Mouse (Mus musculus): ENCODE measurements around the gene Adra1b. TPM values are rescaled to one million over a fixed set of nuclear protein-coding genes. Genes with fewer than 3 reads are reported as not detected.

Gene Adra1b
- polyA plus RNA-seq, 1 experiment: 6.3 TPM

- no peak overlapping the region for H3K4me3 ChIP-seq (replicated peaks; ENCODE audit: extremely low read depth, low read depth, low read length)
- peaks cover 2% of the 10 kb centered on the region; the same call in 1 of the 2 replicates for H3K4me1 ChIP-seq (ENCODE audit: control insufficient read depth, insufficient read depth, low read length)
- peak; percentile 68 for DNase-seq
- TF ChIP-seq POLR2A (IDR thresholded peaks at IDR 0.05; ENCODE audit: borderline replicate concordance, extremely low read depth, low read depth, low read length) (no peak), CTCF (IDR thresholded peaks at IDR 0.05; ENCODE audit: insufficient read depth, low read length) (peak; percentile 78)
- WGBS: 6% methylated on average over 2 of the region's 2 CpGs
These were observed 117.2 kb downstream of the Adra1b start for GRCm38 (mm10) chr11:43783772-43784171.

- H3K4me3 ChIP-seq (replicated peaks; ENCODE audit: extremely low read depth, low read depth, low read length): no peak overlapping the region
- TF ChIP-seq POLR2A (IDR thresholded peaks at IDR 0.05; ENCODE audit: borderline replicate concordance, extremely low read depth, low read depth, low read length) (no peak), CTCF (IDR thresholded peaks at IDR 0.05; ENCODE audit: insufficient read depth, low read length) (no peak)
- DNase-seq: no peak
- peaks cover 2% of the 10 kb centered on the region; the same call in 1 of the 2 replicates for H3K4me1 ChIP-seq (ENCODE audit: control insufficient read depth, insufficient read depth, low read length)
- WGBS: 72% methylated on average over 5 of the region's 5 CpGs
These were observed 117.9 kb downstream of the Adra1b start for GRCm38 (mm10) chr11:43783106-43783505.

- no peak for DNase-seq
- TF ChIP-seq CTCF (IDR thresholded peaks at IDR 0.05; ENCODE audit: insufficient read depth, low read length): no peak
- TF ChIP-seq POLR2A (IDR thresholded peaks at IDR 0.05; ENCODE audit: borderline replicate concordance, extremely low read depth, low read depth, low read length): no peak
- Histone ChIP-seq H3K4me3 (replicated peaks; ENCODE audit: extremely low read depth, low read depth, low read length) (no peak overlapping the region), H3K4me1 (ENCODE audit: control insufficient read depth, insufficient read depth, low read length) (peaks cover 2% of the 10 kb centered on the region; the same call in 1 of the 2 replicates)
- WGBS: 55% methylated on average over 5 of the region's 5 CpGs
These were observed 121.5 kb downstream of the Adra1b start for GRCm38 (mm10) chr11:43779551-43779950.

- DNase-seq: no peak
- Histone ChIP-seq H3K4me1 (ENCODE audit: control insufficient read depth, insufficient read depth, low read length) (no peaks in the 10 kb centered on the region), H3K4me3 (replicated peaks; ENCODE audit: extremely low read depth, low read depth, low read length) (peak overlapping the region; percentile 21)
- TF ChIP-seq CTCF (IDR thresholded peaks at IDR 0.05; ENCODE audit: insufficient read depth, low read length) (no peak), POLR2A (IDR thresholded peaks at IDR 0.05; ENCODE audit: borderline replicate concordance, extremely low read depth, low read depth, low read length) (no peak)
- 29% methylated on average over 8 of the region's 8 CpGs for WGBS
These were observed 124.7 kb downstream of the Adra1b start for GRCm38 (mm10) chr11:43776324-43776694.

- DNase-seq: peak; percentile 34
- H3K4me1 ChIP-seq (ENCODE audit: control insufficient read depth, insufficient read depth, low read length): no peaks in the 10 kb centered on the region
- 18% methylated on average over 63 of the region's 63 CpGs for WGBS
- H3K4me3 ChIP-seq (replicated peaks; ENCODE audit: extremely low read depth, low read depth, low read length): peak overlapping the region; percentile 39
- TF ChIP-seq POLR2A (IDR thresholded peaks at IDR 0.05; ENCODE audit: borderline replicate concordance, extremely low read depth, low read depth, low read length) (no peak), CTCF (IDR thresholded peaks at IDR 0.05; ENCODE audit: insufficient read depth, low read length) (no peak)
These were observed 125.3 kb downstream of the Adra1b start for GRCm38 (mm10) chr11:43775469-43776323.

GRCm38 (mm10) chr11:43773725-43774124 is 127.3 kb downstream of the Adra1b start:
- Histone ChIP-seq H3K4me1 (ENCODE audit: control insufficient read depth, insufficient read depth, low read length) (no peaks in the 10 kb centered on the region), H3K4me3 (replicated peaks; ENCODE audit: extremely low read depth, low read depth, low read length) (no peak overlapping the region)
- WGBS: 26% methylated on average over 5 of the region's 5 CpGs
- DNase-seq: peak; percentile 41
- TF ChIP-seq CTCF (IDR thresholded peaks at IDR 0.05; ENCODE audit: insufficient read depth, low read length) (no peak), POLR2A (IDR thresholded peaks at IDR 0.05; ENCODE audit: borderline replicate concordance, extremely low read depth, low read depth, low read length) (no peak)

- TF ChIP-seq POLR2A (IDR thresholded peaks at IDR 0.05; ENCODE audit: borderline replicate concordance, extremely low read depth, low read depth, low read length) (no peak), CTCF (IDR thresholded peaks at IDR 0.05; ENCODE audit: insufficient read depth, low read length) (no peak)
- Histone ChIP-seq H3K4me3 (replicated peaks; ENCODE audit: extremely low read depth, low read depth, low read length) (no peak overlapping the region), H3K4me1 (ENCODE audit: control insufficient read depth, insufficient read depth, low read length) (no peaks in the 10 kb centered on the region)
- 81% methylated on average over 4 of the region's 4 CpGs for whole genome bisulfite sequencing
- no peak for DNase-seq
These were observed 130.9 kb downstream of the Adra1b start for GRCm38 (mm10) chr11:43770110-43770509.

- Histone ChIP-seq H3K4me1 (ENCODE audit: control insufficient read depth, insufficient read depth, low read length) (no peaks in the 10 kb centered on the region), H3K4me3 (replicated peaks; ENCODE audit: extremely low read depth, low read depth, low read length) (no peak overlapping the region)
- DNase-seq: no peak
- TF ChIP-seq CTCF (IDR thresholded peaks at IDR 0.05; ENCODE audit: insufficient read depth, low read length) (no peak), POLR2A (IDR thresholded peaks at IDR 0.05; ENCODE audit: borderline replicate concordance, extremely low read depth, low read depth, low read length) (no peak)
- WGBS: 73% methylated on average over 11 of the region's 11 CpGs
These were observed 133.3 kb downstream of the Adra1b start for GRCm38 (mm10) chr11:43767749-43768148.

- peak; percentile 74 for TF ChIP-seq CTCF (IDR thresholded peaks at IDR 0.05; ENCODE audit: insufficient read depth, low read length)
- no peak for TF ChIP-seq POLR2A (IDR thresholded peaks at IDR 0.05; ENCODE audit: borderline replicate concordance, extremely low read depth, low read depth, low read length)
- peak; percentile 77 for DNase-seq
- 4% methylated on average over 37 of the region's 37 CpGs for WGBS
- H3K4me1 ChIP-seq (ENCODE audit: control insufficient read depth, insufficient read depth, low read length): no peaks in the 10 kb centered on the region
- peak overlapping the region; percentile 48 for H3K4me3 ChIP-seq (replicated peaks; ENCODE audit: extremely low read depth, low read depth, low read length)
These were observed 133.9 kb downstream of the Adra1b start for GRCm38 (mm10) chr11:43766922-43767648.

All from lung, adult 2 months (tissue).